Mouse (Mus musculus) embryo, embryonic 9.5 days (tissue): ENCODE results near the gene Comp.

ENCODE experiments used
- DNase-seq: peaks from one replicate; pipeline ENCODE4 v3.0.0-alpha.2; 2017; ENCODE audit errors: extremely low spot score

Gene Comp

GRCm38 (mm10) chr8:70397611-70398563 lies 24.5 kb downstream of the Comp start:
- DNase-seq = no peak

DNA sequence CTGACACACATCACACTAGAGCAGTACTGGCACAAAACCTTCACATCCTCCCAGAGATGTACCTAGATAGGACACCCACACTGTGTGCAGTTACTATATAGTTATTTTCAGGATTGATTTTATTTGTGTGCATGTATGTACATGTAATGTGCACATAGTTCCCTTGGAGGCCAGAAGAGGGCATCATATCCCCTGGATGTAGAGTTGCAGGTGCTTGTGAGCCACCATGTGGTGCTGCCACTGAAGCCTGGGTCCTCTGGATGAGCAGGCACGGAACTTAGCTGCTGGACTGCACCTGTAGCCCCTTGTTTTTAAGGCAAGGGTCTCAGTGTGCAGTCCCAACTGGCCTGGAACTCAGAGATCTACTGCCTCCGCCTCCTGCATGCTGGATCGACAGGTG lies 30.9 kb downstream of the Comp start:
- no peak for DNase-seq

- no peak for DNase-seq
These were observed 31.8 kb downstream of the Comp start for GRCm38 (mm10) chr8:70405189-70405588.

- DNase-seq = no peak
These were observed 33.2 kb downstream of the Comp start for GRCm38 (mm10) chr8:70406427-70407069.

DNA sequence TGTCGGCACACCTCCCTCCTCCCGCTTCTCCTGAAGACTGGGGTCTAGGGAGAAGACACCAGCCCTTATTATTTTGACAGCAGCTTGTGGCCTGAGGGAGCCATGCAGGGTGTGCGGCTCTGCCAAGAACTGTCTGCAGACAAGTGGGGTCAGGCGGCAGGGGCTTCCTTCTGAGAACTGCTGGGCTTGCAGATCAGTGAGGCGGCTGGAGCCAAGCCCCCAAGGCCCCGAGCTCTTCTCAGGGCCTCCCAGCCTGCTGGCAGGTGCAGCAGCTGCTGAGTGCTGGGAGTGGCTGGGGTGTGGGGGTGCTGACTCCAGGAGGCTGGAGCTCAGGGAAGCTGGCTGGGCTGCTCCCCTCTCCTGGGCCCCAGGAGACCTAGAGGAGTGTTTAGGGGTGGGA lies 34.9 kb downstream of the Comp start:
- no peak for DNase-seq

DNA sequence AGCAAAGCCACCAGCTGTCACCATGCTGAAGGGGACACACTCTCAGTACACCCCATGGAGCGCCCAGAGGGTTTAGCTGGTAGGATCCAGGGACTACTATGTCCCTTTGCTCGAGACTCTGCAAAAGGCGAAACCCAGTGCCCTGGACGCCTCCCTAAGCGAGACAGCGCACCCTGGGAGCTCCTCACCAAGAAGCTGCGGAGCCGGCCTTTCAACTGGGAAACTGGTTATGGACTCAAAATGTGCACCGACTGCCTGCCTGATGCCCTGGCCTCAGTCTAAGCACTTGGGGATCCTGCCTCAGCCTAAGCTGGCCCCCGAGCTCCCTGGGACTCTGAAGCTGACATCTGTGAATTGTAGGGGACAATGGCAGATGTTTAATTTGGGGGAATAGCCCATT lies 35.7 kb downstream of the Comp start:
- no peak for DNase-seq

DNA sequence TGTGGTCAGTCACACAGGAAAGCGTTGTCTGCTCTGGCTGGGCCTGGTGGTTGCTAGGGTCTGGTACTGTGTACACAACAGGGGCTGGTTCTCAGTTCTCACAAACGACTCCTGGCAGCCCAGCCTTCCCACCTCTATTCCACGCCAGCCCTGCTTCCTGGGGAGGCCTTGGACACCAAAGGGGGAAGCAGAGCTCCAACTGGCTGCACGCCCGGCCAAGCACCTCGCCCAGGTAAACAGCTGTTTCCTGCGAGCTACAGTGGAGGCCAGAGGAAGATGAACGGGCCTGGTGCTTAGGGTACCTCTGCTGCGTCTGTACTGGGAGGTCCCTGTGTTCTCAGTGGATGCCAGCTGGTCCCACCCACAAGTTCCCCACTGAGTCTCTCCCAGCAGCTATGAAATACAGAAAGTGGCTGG lies 36.1 kb downstream of the Comp start:
- DNase-seq = no peak

- no peak for DNase-seq
These were observed 36.9 kb downstream of the Comp start for GRCm38 (mm10) chr8:70410281-70410680.

DNA sequence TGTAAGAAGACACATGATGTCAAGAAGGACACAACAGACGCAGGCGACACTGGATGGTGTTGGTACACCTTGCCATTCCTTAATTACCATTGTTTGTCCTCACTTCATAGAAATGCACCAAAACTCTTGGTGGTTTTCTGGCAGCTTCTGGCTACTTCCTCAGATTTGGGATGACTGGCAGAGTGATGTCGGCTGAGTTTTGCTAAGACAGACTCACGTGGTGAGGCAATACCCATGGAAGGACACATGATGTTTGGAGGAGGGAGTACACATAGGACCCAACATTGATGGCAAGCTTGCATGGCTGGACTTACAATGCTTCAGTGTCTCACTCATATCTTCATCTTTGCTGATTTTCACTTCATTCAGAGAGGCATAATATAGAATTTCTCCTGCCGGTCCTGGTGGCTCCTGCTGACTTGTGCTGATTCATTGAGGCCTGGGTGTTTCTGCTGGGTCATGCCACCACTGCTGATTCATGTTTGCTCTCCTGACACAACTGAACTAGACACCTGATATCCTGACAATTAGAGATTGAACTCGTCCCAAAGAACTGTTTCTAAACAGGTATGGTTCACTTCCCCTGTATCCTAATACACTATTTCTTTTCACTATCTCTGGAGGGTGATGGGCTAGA lies 41.1 kb downstream of the Comp start:
- DNase-seq = no peak

DNA sequence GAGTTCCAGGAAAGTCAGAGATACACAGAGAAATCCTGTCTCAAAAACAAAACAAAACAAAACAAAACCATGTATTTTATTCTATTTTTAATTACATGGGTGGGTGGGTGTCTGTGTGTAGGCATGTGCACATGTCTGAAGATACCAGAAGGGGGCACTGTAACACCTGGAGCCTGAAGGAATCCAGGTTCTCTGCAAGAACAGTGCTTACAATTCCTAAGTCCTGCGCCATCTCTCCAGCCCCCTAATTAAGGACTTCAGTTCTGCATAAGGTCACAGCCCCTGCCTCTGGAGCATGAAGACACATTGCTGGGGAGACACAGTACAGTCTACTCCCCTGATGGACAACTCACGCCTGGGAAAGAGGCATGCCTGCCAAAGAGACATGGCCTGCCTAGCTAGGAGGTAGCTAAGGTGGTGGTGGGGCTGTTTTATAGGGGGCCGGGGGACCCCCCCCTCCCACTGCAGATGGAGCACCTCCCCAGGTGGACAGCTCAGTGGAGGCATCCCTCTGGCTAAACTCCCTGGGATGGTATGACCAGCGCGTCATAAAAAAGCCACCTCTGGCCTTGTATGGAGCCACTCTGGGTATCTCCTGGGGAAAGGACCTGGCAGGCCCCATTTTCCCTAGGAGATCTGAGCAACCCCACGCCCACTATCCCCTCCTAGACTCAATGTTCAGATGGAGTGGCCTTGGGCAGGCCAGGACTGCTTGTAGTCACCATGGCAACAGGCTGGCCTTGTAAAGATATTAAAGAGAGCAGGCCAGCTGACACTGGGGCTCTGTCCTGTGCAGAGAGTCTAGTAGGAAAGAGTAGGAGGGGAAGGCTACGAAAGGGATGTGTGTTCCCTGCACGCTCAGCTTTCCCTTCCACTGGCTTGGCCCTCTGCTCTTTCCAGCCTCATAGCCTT lies 42.4 kb downstream of the Comp start:
- DNase-seq = peak; percentile 40

DNA sequence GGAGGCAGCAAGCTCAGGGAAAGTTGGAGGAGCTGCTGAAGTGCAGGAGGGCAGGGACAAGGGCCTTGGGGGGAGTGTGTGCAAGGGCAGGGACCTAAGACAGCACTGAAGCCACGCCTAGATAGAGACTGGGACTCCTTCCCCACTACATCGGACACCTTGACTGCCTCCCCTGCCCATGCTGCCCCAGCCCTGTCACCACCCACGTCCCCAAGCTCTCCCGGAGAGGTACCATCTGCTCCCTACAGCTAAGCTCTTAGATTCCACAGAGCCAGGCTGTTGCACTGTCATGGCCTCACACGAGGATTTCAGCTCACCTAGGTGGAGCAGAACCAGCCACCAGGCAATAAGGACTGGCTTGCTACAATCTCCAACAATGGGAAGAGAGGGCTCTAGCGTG lies 43.6 kb downstream of the Comp start:
- DNase-seq = no peak

DNA sequence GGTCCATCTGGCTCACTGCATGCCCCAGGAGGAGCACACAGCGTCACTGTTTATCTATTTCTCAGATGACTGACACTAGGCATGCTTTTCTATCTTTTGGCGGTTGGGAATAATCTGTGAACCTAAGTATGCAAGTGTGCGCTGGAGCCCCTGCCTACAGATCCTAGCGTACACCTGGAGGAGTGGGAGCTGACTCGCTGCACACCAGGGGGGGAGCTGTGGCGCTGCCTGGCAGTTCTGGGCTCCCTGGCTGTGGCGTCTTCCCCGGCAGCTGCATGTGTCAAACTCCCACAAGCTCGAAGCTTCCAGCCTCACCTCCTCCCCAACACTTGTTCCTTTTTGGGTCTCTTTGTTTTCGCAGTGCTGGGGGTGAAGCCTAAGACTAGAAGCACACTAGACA lies 44.6 kb downstream of the Comp start:
- DNase-seq = no peak

- no peak for DNase-seq
These were observed 45.6 kb downstream of the Comp start for GRCm38 (mm10) chr8:70418954-70419353.

DNA sequence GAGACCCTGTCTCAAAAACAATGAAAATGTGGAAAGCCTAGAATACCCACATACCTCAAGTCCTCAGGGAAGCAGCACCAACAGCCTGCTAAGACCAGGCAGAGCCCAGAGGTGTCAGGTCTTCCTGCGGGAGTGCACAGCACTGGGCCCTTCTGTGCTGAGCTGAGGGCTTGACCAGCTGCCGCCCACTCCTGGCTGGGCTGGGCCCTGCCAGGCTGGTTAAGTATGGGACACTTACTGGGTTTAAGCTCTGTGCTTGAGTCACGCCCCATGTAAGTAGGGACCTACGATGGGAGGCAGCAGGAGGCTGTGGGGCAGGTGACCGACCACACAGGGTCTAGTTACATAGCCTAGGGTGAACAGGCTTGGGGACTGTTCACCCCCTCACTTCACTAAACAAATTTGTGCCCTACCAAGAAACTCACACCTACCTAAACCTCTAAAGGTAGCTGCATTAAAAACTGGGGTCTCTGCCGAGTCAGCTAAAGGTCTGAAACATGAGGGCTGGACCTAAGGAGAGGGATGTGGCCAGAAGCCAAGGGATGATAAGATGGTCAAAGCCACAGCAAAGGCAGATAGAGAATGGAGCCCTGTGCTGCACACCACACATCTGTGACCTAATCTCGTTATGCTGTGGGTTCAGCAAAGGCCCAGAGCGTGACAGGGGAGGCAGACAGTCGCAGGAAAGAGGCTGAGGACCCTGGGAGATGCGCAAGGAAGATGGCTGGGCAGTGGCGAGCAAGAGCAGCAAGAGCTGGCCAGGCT lies 46.7 kb downstream of the Comp start:
- no peak for DNase-seq

DNA sequence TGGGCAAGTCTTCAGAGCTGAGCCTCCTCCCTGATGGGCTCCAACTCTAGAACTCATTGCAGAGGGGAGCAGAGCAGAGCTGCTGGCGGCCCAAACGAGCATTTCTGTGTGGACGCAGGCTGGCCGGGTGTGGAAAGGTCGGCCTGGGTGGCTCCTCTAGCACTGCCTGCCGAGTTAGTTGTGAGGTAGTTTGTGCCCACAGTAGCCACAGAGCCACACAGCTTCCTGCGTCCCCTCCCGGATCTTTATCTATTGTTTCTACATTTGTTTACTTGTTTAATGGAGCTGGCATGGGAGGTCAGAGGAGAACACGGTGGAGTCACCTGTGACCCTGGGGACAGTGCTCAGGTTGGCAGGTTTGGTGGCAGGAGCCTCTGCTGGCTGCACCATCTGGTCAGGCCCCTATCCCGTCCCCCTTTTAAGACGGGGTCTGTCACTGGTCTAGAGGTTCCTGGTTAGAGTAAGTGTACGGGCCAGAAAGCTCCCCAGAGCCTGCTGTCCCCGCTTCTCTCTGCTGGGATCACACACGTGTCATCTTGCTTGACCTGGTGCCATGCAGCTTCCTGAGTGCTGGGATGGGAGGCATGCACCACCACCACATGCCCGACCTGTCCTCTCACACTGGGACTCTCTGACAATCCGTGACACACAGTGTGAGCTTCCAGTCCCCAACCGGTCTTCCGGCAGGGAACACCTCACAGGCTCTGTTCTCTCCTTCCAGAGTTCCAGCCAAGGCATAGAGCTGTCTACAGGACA lies 48.2 kb downstream of the Comp start:
- DNase-seq = no peak

GRCm38 (mm10) chr8:70422722-70423121 lies 49.4 kb downstream of the Comp start:
- no peak for DNase-seq

- no peak for DNase-seq
These were observed 53.0 kb downstream of the Comp start for GRCm38 (mm10) chr8:70426300-70426907.

GRCm38 (mm10) chr8:70431213-70431612 lies 57.9 kb downstream of the Comp start:
- no peak for DNase-seq
